Mouse (Mus musculus): Measurements from ENCODE around the gene Cdsn. TPM values are rescaled to one million over a fixed set of nuclear protein-coding genes. Genes with fewer than 3 reads are reported as not detected.

Cdsn gene
- polyA plus RNA-seq, 1 experiment from 2014 or later = 0.17 TPM

GRCm38 (mm10) chr17:35590410-35591218 lies 38.7 kb downstream of the Cdsn start:
- Histone ChIP-seq H3K27ac (ENCODE audit: low read length) (no peak overlapping the region), H3K4me2 (replicated peaks; ENCODE audit: low read depth, low read length) (no peak overlapping the region)
- 46% methylated on average over 21 of the region's 21 CpGs for WGBS

GRCm38 (mm10) chr17:35591219-35591578 lies 39.3 kb downstream of the Cdsn start:
- no peak for ATAC-seq (ENCODE audit: insufficient number of reproducible peaks, insufficient read depth, low FRiP score, low read depth)
- H3K27me3 ChIP-seq (ENCODE audit: control insufficient read depth, insufficient read depth, low read length) = no peaks in the 10 kb centered on the region
- no peaks in the 10 kb centered on the region for H3K9me3 ChIP-seq (ENCODE audit: control insufficient read depth, low read depth, low read length)
- 95% methylated on average over 7 of the region's 7 CpGs for WGBS
- no peaks in the 10 kb centered on the region for H3K36me3 ChIP-seq (ENCODE audit: control insufficient read depth, insufficient read depth, low read length)
- no peak overlapping the region for H3K4me2 ChIP-seq (replicated peaks; ENCODE audit: low read depth, low read length)
- H3K9ac ChIP-seq (replicated peaks; ENCODE audit: low read depth, low read length) = no peak overlapping the region
- H3K4me1 ChIP-seq (ENCODE audit: control insufficient read depth, insufficient read depth, low read length) = 0 out of 2 replicates have a peak, but pooled peaks cover 2% of the 10 kb centered on the region
- H3K27ac ChIP-seq (ENCODE audit: low read length) = no peak overlapping the region
- no peak overlapping the region for H3K4me3 ChIP-seq (ENCODE audit: low read depth, low read length)

More at GRCm38 (mm10) chr17:35590410-35591218, 38.7 kb downstream of the Cdsn start:
- Histone ChIP-seq H3K4me3 (ENCODE audit: low read depth, low read length) (no peak overlapping the region), H3K9ac (replicated peaks; ENCODE audit: low read depth, low read length) (no peak overlapping the region), H3K4me1 (ENCODE audit: control insufficient read depth, insufficient read depth, low read length) (0 out of 2 replicates have a peak, but pooled peaks cover 2% of the 10 kb centered on the region), H3K36me3 (ENCODE audit: control insufficient read depth, insufficient read depth, low read length) (no peaks in the 10 kb centered on the region), H3K27me3 (ENCODE audit: control insufficient read depth, insufficient read depth, low read length) (no peaks in the 10 kb centered on the region), H3K9me3 (ENCODE audit: control insufficient read depth, low read depth, low read length) (no peaks in the 10 kb centered on the region)
- ATAC-seq (ENCODE audit: insufficient number of reproducible peaks, insufficient read depth, low FRiP score, low read depth) = peak; percentile 56; the same call in 1 of the 2 replicates

- ATAC-seq (ENCODE audit: insufficient number of reproducible peaks, insufficient read depth, low FRiP score, low read depth) = no peak
- Histone ChIP-seq H3K9ac (replicated peaks; ENCODE audit: low read depth, low read length) (no peak overlapping the region), H3K4me3 (ENCODE audit: low read depth, low read length) (no peak overlapping the region), H3K27ac (ENCODE audit: low read length) (no peak overlapping the region), H3K36me3 (ENCODE audit: control insufficient read depth, insufficient read depth, low read length) (no peaks in the 10 kb centered on the region), H3K4me2 (replicated peaks; ENCODE audit: low read depth, low read length) (no peak overlapping the region), H3K27me3 (ENCODE audit: control insufficient read depth, insufficient read depth, low read length) (no peaks in the 10 kb centered on the region), H3K9me3 (ENCODE audit: control insufficient read depth, low read depth, low read length) (no peaks in the 10 kb centered on the region), H3K4me1 (ENCODE audit: control insufficient read depth, insufficient read depth, low read length) (0 out of 2 replicates have a peak, but pooled peaks cover 2% of the 10 kb centered on the region)
- 62% methylated on average over 15 of the region's 15 CpGs for WGBS
Measured at GRCm38 (mm10) chr17:35591731-35592130, 39.8 kb downstream of the Cdsn start.

- H3K4me3 ChIP-seq (ENCODE audit: low read depth, low read length) = no peak overlapping the region
- no peak for ATAC-seq (ENCODE audit: insufficient number of reproducible peaks, insufficient read depth, low FRiP score, low read depth)
- 71% methylated on average over 9 of the region's 9 CpGs for WGBS
Measured at GRCm38 (mm10) chr17:35592131-35592530, 40.2 kb downstream of the Cdsn start.

GRCm38 (mm10) chr17:35593786-35594185 lies 41.9 kb downstream of the Cdsn start:
- Histone ChIP-seq H3K9me3 (ENCODE audit: control insufficient read depth, low read depth, low read length) (no peaks in the 10 kb centered on the region), H3K4me1 (ENCODE audit: control insufficient read depth, insufficient read depth, low read length) (0 out of 2 replicates have a peak, but pooled peaks cover 2% of the 10 kb centered on the region), H3K36me3 (ENCODE audit: control insufficient read depth, insufficient read depth, low read length) (no peaks in the 10 kb centered on the region), H3K4me2 (replicated peaks; ENCODE audit: low read depth, low read length) (no peak overlapping the region), H3K27me3 (ENCODE audit: control insufficient read depth, insufficient read depth, low read length) (no peaks in the 10 kb centered on the region), H3K27ac (ENCODE audit: low read length) (no peak overlapping the region), H3K9ac (replicated peaks; ENCODE audit: low read depth, low read length) (no peak overlapping the region), H3K4me3 (ENCODE audit: low read depth, low read length) (no peak overlapping the region)
- no peak for ATAC-seq (ENCODE audit: insufficient number of reproducible peaks, insufficient read depth, low FRiP score, low read depth)
- WGBS = 37% methylated on average over 4 of the region's 4 CpGs

More at GRCm38 (mm10) chr17:35592131-35592530, 40.2 kb downstream of the Cdsn start:
- Histone ChIP-seq H3K9ac (replicated peaks; ENCODE audit: low read depth, low read length) (no peak overlapping the region), H3K4me1 (ENCODE audit: control insufficient read depth, insufficient read depth, low read length) (0 out of 2 replicates have a peak, but pooled peaks cover 2% of the 10 kb centered on the region), H3K27me3 (ENCODE audit: control insufficient read depth, insufficient read depth, low read length) (no peaks in the 10 kb centered on the region), H3K36me3 (ENCODE audit: control insufficient read depth, insufficient read depth, low read length) (no peaks in the 10 kb centered on the region), H3K9me3 (ENCODE audit: control insufficient read depth, low read depth, low read length) (no peaks in the 10 kb centered on the region), H3K4me2 (replicated peaks; ENCODE audit: low read depth, low read length) (no peak overlapping the region), H3K27ac (ENCODE audit: low read length) (no peak overlapping the region)

GRCm38 (mm10) chr17:35594456-35594855 lies 42.5 kb downstream of the Cdsn start:
- Histone ChIP-seq H3K9ac (replicated peaks; ENCODE audit: low read depth, low read length) (no peak overlapping the region), H3K27me3 (ENCODE audit: control insufficient read depth, insufficient read depth, low read length) (no peaks in the 10 kb centered on the region), H3K27ac (ENCODE audit: low read length) (no peak overlapping the region), H3K4me2 (replicated peaks; ENCODE audit: low read depth, low read length) (no peak overlapping the region), H3K9me3 (ENCODE audit: control insufficient read depth, low read depth, low read length) (no peaks in the 10 kb centered on the region), H3K4me3 (ENCODE audit: low read depth, low read length) (no peak overlapping the region), H3K36me3 (ENCODE audit: control insufficient read depth, insufficient read depth, low read length) (no peaks in the 10 kb centered on the region), H3K4me1 (ENCODE audit: control insufficient read depth, insufficient read depth, low read length) (0 out of 2 replicates have a peak, but pooled peaks cover 2% of the 10 kb centered on the region)
- no peak for ATAC-seq (ENCODE audit: insufficient number of reproducible peaks, insufficient read depth, low FRiP score, low read depth)
- 81% methylated on average over 7 of the region's 7 CpGs for WGBS

- Histone ChIP-seq H3K4me2 (replicated peaks; ENCODE audit: low read depth, low read length) (no peak overlapping the region), H3K27me3 (ENCODE audit: control insufficient read depth, insufficient read depth, low read length) (no peaks in the 10 kb centered on the region), H3K27ac (ENCODE audit: low read length) (no peak overlapping the region), H3K9ac (replicated peaks; ENCODE audit: low read depth, low read length) (no peak overlapping the region), H3K36me3 (ENCODE audit: control insufficient read depth, insufficient read depth, low read length) (no peaks in the 10 kb centered on the region), H3K9me3 (ENCODE audit: control insufficient read depth, low read depth, low read length) (no peaks in the 10 kb centered on the region), H3K4me3 (ENCODE audit: low read depth, low read length) (no peak overlapping the region), H3K4me1 (ENCODE audit: control insufficient read depth, insufficient read depth, low read length) (no peaks in the 10 kb centered on the region)
- no peak for ATAC-seq (ENCODE audit: insufficient number of reproducible peaks, insufficient read depth, low FRiP score, low read depth)
- 92% methylated on average over 3 of the region's 3 CpGs for WGBS
Measured at GRCm38 (mm10) chr17:35597399-35597798, 45.5 kb downstream of the Cdsn start.

GRCm38 (mm10) chr17:35601249-35601648 lies 49.3 kb downstream of the Cdsn start, which contains the start of gene Sfta2:
Gene Sfta2, plus strand, starts transcription at chr17:35601549.
- Histone ChIP-seq H3K27me3 (ENCODE audit: control insufficient read depth, insufficient read depth, low read length) (no peaks in the 10 kb centered on the region), H3K4me3 (ENCODE audit: low read depth, low read length) (no peak within 1 kb of the TSS), H3K36me3 (ENCODE audit: control insufficient read depth, insufficient read depth, low read length) (no peaks in the 10 kb centered on the region), H3K4me2 (replicated peaks; ENCODE audit: low read depth, low read length) (no peak within 1 kb of the TSS), H3K27ac (ENCODE audit: low read length) (peak within 1 kb of the TSS; percentile 62; the same call in 1 of the 2 replicates), H3K4me1 (ENCODE audit: control insufficient read depth, insufficient read depth, low read length) (no peaks in the 10 kb centered on the region), H3K9me3 (ENCODE audit: control insufficient read depth, low read depth, low read length) (no peaks in the 10 kb centered on the region), H3K9ac (replicated peaks; ENCODE audit: low read depth, low read length) (no peak within 1 kb of the TSS)
- 40% methylated on average over 2 of the region's 2 CpGs for WGBS
- ATAC-seq (ENCODE audit: insufficient number of reproducible peaks, insufficient read depth, low FRiP score, low read depth) = 0 out of 2 replicates have a peak, but pooled peaks have one; percentile 21

All from stomach, embryonic 14.5 days (tissue).